ENCODE assay signal across 20 mouse cellular contexts in genomic region chr6:7971020-7971760, GRCm38 (mm10).
DNase-seq lines count a peak whose midpoint lies in the region; ATAC-seq lines count a peak whose summit lies in the region.
"Had no signal": no experiment of that assay in that cellular context is flagged by ENCODE, and none has a peak within 500 bp of the region (broad histone marks: within the 10 kb centered on the region; RNA-seq: fewer than 3 reads in every experiment).

No protein-coding gene starts in this region.

- H3K4me3 ChIP-seq in midbrain, embryonic 11.5 days (ENCODE audit: low read depth, low read length) = no peak overlapping the region
- no peak overlapping the region for H3K4me3 ChIP-seq in midbrain, embryonic 13.5 days (replicated peaks)
- H3K4me3 ChIP-seq in limb, embryonic 15.5 days = no peak overlapping the region
- H3K4me3 ChIP-seq: forebrain, embryonic 12.5 days; heart, embryonic 10.5 days; hindbrain, embryonic 15.5 days; liver, embryonic 13.5 days had no signal

- peaks cover 9% of the 10 kb centered on the region; the same call in 1 of the 2 replicates for H3K4me1 ChIP-seq in midbrain, embryonic 11.5 days (ENCODE audit: control insufficient read depth, insufficient read depth, low read length)
- peaks cover 7% of the 10 kb centered on the region for H3K4me1 ChIP-seq in midbrain, embryonic 13.5 days (replicated peaks)
- H3K4me1 ChIP-seq in limb, embryonic 15.5 days = peaks cover 8% of the 10 kb centered on the region
- H3K4me1 ChIP-seq: heart, embryonic 10.5 days; liver, embryonic 13.5 days had no signal

- H3K9ac ChIP-seq in midbrain, embryonic 11.5 days (ENCODE audit: low read length) = no peak overlapping the region
- H3K9ac ChIP-seq in midbrain, embryonic 13.5 days (replicated peaks) = no peak overlapping the region
- no peak overlapping the region for H3K9ac ChIP-seq in limb, embryonic 15.5 days
- H3K9ac ChIP-seq: forebrain, embryonic 12.5 days; hindbrain, embryonic 15.5 days; liver, embryonic 13.5 days; lung, embryonic 14.5 days had no signal

- 36% methylated on average over 5 of the region's 5 CpGs for WGBS in midbrain, embryonic 11.5 days
- 31% methylated on average over 5 of the region's 5 CpGs for WGBS in midbrain, embryonic 13.5 days
- 20% methylated on average over 5 of the region's 5 CpGs for WGBS in limb, embryonic 15.5 days

- DNase-seq in heart, adult 8-10 months (ENCODE audit: low spot score) = peak; percentile 3
- DNase-seq in heart, adult 11 months = no peak
- no peak for DNase-seq in midbrain, embryonic 11.5 days (ENCODE audit: low spot score, missing footprints)
- DNase-seq in ZHBTc4 (ENCODE audit: low read depth, low spot score) = peak; percentile 51
- no peak for DNase-seq in layer of hippocampus, postnatal 36 days
- DNase-seq: adrenal gland, postnatal 10 days; B cell, adult 2 months; cerebellum, postnatal 10 days; gastrocnemius, postnatal 25 days; kidney, adult 8-10 months; kidney, postnatal 14 days; liver, embryonic 13.5 days; lung, embryonic 14.5 days; lung, postnatal 36 days had no signal

- H3K9me3 ChIP-seq in midbrain, embryonic 11.5 days (ENCODE audit: control insufficient read depth, low read length) = no peaks in the 10 kb centered on the region
- H3K9me3 ChIP-seq in midbrain, embryonic 13.5 days = no peaks in the 10 kb centered on the region
- no peaks in the 10 kb centered on the region for H3K9me3 ChIP-seq in limb, embryonic 15.5 days
- H3K9me3 ChIP-seq: forebrain, embryonic 12.5 days; heart, embryonic 10.5 days; hindbrain, embryonic 15.5 days; liver, embryonic 13.5 days had no signal

- H3K27me3 ChIP-seq in midbrain, embryonic 11.5 days (ENCODE audit: control insufficient read depth, insufficient read depth, low read length) = no peaks in the 10 kb centered on the region
- H3K27me3 ChIP-seq in midbrain, embryonic 13.5 days = no peaks in the 10 kb centered on the region
- H3K27me3 ChIP-seq in limb, embryonic 15.5 days = no peaks in the 10 kb centered on the region
- H3K27me3 ChIP-seq: forebrain, embryonic 12.5 days; hindbrain, embryonic 15.5 days; liver, embryonic 13.5 days had no signal

- H3K27ac ChIP-seq in midbrain, embryonic 11.5 days (ENCODE audit: low read depth, low read length) = no peak overlapping the region
- H3K27ac ChIP-seq in midbrain, embryonic 13.5 days = no peak overlapping the region
- 0 out of 2 replicates have a peak overlapping the region, but pooled peaks have one; percentile 5 for H3K27ac ChIP-seq in limb, embryonic 15.5 days
- H3K27ac ChIP-seq: forebrain, embryonic 12.5 days; heart, embryonic 10.5 days; hindbrain, embryonic 15.5 days; liver, embryonic 13.5 days had no signal

- no peaks in the 10 kb centered on the region for H3K36me3 ChIP-seq in midbrain, embryonic 11.5 days (ENCODE audit: control insufficient read depth, insufficient read depth, low read length)
- H3K36me3 ChIP-seq in midbrain, embryonic 13.5 days = no peaks in the 10 kb centered on the region
- no peaks in the 10 kb centered on the region for H3K36me3 ChIP-seq in limb, embryonic 15.5 days
- H3K36me3 ChIP-seq: forebrain, embryonic 12.5 days; heart, embryonic 10.5 days; hindbrain, embryonic 15.5 days; liver, embryonic 13.5 days had no signal

- H3K4me2 ChIP-seq in midbrain, embryonic 11.5 days = no peak overlapping the region
- no peak overlapping the region for H3K4me2 ChIP-seq in midbrain, embryonic 13.5 days (replicated peaks)
- no peak overlapping the region for H3K4me2 ChIP-seq in limb, embryonic 15.5 days
- H3K4me2 ChIP-seq: forebrain, embryonic 12.5 days; hindbrain, embryonic 15.5 days; liver, embryonic 13.5 days; lung, embryonic 14.5 days had no signal

- peak; percentile 72 for ATAC-seq in midbrain, embryonic 11.5 days (ENCODE audit: low FRiP score)
- no peak for ATAC-seq in midbrain, embryonic 13.5 days
- ATAC-seq in limb, embryonic 15.5 days (ENCODE audit: insufficient number of reproducible peaks, low FRiP score, low TSS enrichment, low read depth) = peak; percentile 44; the same call in 1 of the 2 replicates
- ATAC-seq: activated CD4-positive, CD25-positive, alpha-beta regulatory T cell, adult 4 months had no signal

Comparison
In these comparisons a context has a peak if more than half of its experiments do, and no peak if none do; other contexts are left out.
1. DNase-seq: peak in heart, adult 8-10 months (single experiment) and ZHBTc4 (single experiment); none in heart, adult 11 months (single experiment), midbrain, embryonic 11.5 days (single experiment) and layer of hippocampus, postnatal 36 days (0 of 2).